Mouse (Mus musculus): ENCODE data around the gene Tnk1. TPM values are rescaled to one million over a fixed set of nuclear protein-coding genes. Genes with fewer than 3 reads are reported as not detected.
A peak's percentile ranks its signal among the peaks of the same experiment; 100 is the strongest.

Gene Tnk1
- polyA plus RNA-seq, 1 experiment from 2014 or later, result 7.6 TPM

DNA sequence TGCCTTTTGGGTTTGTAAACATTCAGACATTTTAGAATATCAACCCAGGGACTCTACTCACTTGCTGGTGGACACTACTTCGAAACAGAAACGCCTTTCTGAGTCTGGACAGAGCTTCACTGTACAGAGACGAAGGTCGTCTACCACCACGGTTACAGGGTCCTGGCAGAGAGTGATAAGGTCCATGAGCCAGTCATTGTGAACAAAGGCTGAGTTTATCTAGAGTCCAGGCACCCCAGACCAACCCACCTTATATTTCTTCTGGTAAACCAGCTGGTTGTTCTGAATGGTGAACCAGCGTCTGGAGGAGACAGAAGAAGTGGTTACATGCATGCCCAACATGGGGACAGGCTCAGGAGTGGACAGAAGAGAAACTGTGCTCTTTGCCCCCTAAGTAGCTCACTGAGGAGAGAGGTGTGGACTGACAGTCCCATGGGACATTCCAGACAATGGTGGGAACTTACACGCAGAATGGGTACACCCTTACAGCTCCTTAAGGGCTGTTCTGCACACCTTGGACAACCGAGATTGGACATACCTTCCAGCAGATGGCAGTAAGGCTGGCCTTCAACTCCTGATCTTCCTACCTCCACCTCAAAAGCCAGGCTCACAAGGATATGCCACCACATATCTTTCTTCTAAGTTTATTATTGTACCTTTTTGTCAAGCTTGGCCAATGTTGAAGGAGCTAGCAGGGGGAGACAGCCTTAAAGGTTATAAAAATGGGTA, 28.5 kb upstream of the Tnk1 start:
- WGBS, result 59% methylated on average over 8 of the region's 8 CpGs
- no peaks in the 10 kb centered on the region for H3K36me3 ChIP-seq (ENCODE audit: insufficient read depth, low read length)
- no peaks in the 10 kb centered on the region for H3K9me3 ChIP-seq (ENCODE audit: low read length)
- no peak overlapping the region for H3K4me3 ChIP-seq (ENCODE audit: low read depth, low read length)
- ATAC-seq (peak; percentile 70), DNase-seq (ENCODE audit: low spot score) (peak; percentile 71)
- no peak overlapping the region for H3K4me2 ChIP-seq (replicated peaks; ENCODE audit: low read depth, low read length)
- H3K4me1 ChIP-seq (ENCODE audit: insufficient read depth, low read depth, low read length), result peaks cover 14% of the 10 kb centered on the region; the same call in 1 of the 2 replicates
- no peaks in the 10 kb centered on the region for H3K27me3 ChIP-seq (replicated peaks; ENCODE audit: insufficient read depth, low read length)
- no peak for TF ChIP-seq EP300 (IDR thresholded peaks at IDR 0.05)
- peak; percentile 76 for TF ChIP-seq CTCF (IDR thresholded peaks at IDR 0.05)
- H3K9ac ChIP-seq (replicated peaks; ENCODE audit: low read depth), result no peak overlapping the region
- H3K27ac ChIP-seq (ENCODE audit: low read length), result peak overlapping the region; percentile 32; the same call in 1 of the 2 replicates

DNA sequence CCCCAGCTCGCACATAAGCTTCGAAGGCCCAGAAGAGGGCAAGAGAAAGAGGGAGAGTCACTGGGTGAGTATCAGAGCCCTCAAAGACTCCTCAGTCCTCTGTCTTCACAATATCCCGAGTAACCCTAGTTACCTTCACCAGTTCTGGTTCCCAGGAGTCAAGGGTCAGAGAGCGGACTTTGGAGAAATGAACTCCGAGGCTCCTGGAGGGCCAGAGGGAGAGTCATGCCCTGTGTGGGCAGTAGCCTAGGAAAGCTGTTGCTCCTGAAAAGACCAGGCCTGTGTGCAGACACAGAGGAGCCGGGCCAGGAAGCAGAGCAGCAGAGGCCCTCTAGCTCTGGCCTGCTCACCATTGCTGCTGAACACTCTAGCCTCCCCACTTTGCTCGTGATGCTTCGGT, 26.1 kb upstream of the Tnk1 start:
- Histone ChIP-seq H3K36me3 (ENCODE audit: insufficient read depth, low read length) (no peaks in the 10 kb centered on the region), H3K4me2 (replicated peaks; ENCODE audit: low read depth, low read length) (peak overlapping the region; percentile 17; the same call in 1 of the 2 replicates), H3K27me3 (replicated peaks; ENCODE audit: insufficient read depth, low read length) (no peaks in the 10 kb centered on the region), H3K27ac (ENCODE audit: low read length) (peak overlapping the region; percentile 62), H3K4me3 (ENCODE audit: low read depth, low read length) (no peak overlapping the region), H3K9ac (replicated peaks; ENCODE audit: low read depth) (0 out of 2 replicates have a peak overlapping the region, but pooled peaks have one; percentile 12), H3K9me3 (ENCODE audit: low read length) (no peaks in the 10 kb centered on the region), H3K4me1 (ENCODE audit: insufficient read depth, low read depth, low read length) (peaks cover 11% of the 10 kb centered on the region)
- WGBS, result 67% methylated on average over 8 of the region's 8 CpGs
- no peak for TF ChIP-seq EP300 (IDR thresholded peaks at IDR 0.05)
- TF ChIP-seq CTCF (IDR thresholded peaks at IDR 0.05), result no peak
- ATAC-seq (no peak), DNase-seq (ENCODE audit: low spot score) (no peak)

DNA sequence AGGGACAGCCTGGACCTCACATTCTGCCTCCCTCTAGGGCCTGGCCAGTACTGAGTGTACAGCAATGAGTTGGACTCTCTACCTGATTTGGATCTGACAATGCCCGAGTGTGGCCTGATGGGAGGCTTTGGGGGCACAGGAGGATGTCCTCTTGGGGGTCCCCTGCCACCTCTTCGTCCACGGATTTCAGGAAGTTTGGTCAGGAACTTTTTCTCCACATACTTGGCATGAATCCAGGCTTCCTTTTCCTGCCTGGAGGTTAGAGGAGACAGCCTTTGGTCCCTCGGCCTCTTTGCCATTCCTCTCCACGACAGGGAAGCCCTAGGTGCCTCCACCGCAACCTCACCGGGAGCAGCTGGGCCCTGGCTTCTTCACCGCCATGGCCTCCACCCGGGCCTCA, 25.7 kb upstream of the Tnk1 start:
- Histone ChIP-seq H3K4me1 (ENCODE audit: insufficient read depth, low read depth, low read length) (peaks cover 11% of the 10 kb centered on the region), H3K9ac (replicated peaks; ENCODE audit: low read depth) (0 out of 2 replicates have a peak overlapping the region, but pooled peaks have one; percentile 12), H3K27ac (ENCODE audit: low read length) (peak overlapping the region; percentile 62), H3K36me3 (ENCODE audit: insufficient read depth, low read length) (no peaks in the 10 kb centered on the region), H3K4me2 (replicated peaks; ENCODE audit: low read depth, low read length) (peak overlapping the region; percentile 17; the same call in 1 of the 2 replicates), H3K9me3 (ENCODE audit: low read length) (no peaks in the 10 kb centered on the region), H3K4me3 (ENCODE audit: low read depth, low read length) (no peak overlapping the region), H3K27me3 (replicated peaks; ENCODE audit: insufficient read depth, low read length) (no peaks in the 10 kb centered on the region)
- TF ChIP-seq CTCF (IDR thresholded peaks at IDR 0.05) (no peak), EP300 (IDR thresholded peaks at IDR 0.05) (no peak)
- no peak for DNase-seq (ENCODE audit: low spot score)
- no peak for ATAC-seq
- 44% methylated on average over 9 of the region's 9 CpGs for WGBS

DNA sequence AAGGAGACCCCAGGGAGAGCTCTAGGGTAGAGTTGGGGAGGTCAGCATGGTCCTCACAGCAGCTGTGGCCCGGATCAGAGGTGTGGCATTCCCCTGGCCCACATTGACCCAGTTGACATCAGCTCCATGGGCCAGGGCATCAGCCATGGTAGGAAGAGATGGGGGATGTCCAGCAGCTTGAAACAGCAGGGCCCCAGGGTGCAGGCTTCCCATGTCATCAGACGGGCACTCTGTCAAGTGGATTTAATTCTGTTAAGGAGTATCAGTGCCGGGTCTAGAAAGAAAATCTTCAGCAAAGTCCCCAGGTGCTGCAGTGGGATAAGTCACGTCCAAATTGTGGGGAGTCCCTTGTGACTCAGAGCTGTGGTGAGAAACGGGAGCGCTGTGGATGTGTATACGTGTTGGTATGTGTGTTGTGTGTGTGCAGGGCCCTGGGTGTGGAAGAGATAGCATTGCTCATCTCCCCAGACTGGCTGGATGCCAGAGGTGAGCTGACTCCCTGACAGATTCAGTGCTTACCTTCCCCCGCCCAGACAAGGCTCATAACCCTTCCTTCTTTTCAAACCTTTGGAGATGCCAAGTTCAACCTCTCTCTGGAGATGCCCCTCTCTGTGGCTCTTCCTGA, 25.1 kb upstream of the Tnk1 start:
- 0 out of 2 replicates have a peak overlapping the region, but pooled peaks have one; percentile 62 for H3K27ac ChIP-seq (ENCODE audit: low read length)
- no peaks in the 10 kb centered on the region for H3K36me3 ChIP-seq (ENCODE audit: insufficient read depth, low read length)
- no peaks in the 10 kb centered on the region for H3K27me3 ChIP-seq (replicated peaks; ENCODE audit: insufficient read depth, low read length)
- H3K4me1 ChIP-seq (ENCODE audit: insufficient read depth, low read depth, low read length), result peaks cover 11% of the 10 kb centered on the region
- no peak overlapping the region for H3K4me2 ChIP-seq (replicated peaks; ENCODE audit: low read depth, low read length)
- ATAC-seq (no peak), DNase-seq (ENCODE audit: low spot score) (no peak)
- no peak for TF ChIP-seq CTCF (IDR thresholded peaks at IDR 0.05)
- TF ChIP-seq EP300 (IDR thresholded peaks at IDR 0.05), result no peak
- no peaks in the 10 kb centered on the region for H3K9me3 ChIP-seq (ENCODE audit: low read length)
- no peak overlapping the region for H3K4me3 ChIP-seq (ENCODE audit: low read depth, low read length)
- no peak overlapping the region for H3K9ac ChIP-seq (replicated peaks; ENCODE audit: low read depth)
- WGBS, result 80% methylated on average over 8 of the region's 8 CpGs

DNA sequence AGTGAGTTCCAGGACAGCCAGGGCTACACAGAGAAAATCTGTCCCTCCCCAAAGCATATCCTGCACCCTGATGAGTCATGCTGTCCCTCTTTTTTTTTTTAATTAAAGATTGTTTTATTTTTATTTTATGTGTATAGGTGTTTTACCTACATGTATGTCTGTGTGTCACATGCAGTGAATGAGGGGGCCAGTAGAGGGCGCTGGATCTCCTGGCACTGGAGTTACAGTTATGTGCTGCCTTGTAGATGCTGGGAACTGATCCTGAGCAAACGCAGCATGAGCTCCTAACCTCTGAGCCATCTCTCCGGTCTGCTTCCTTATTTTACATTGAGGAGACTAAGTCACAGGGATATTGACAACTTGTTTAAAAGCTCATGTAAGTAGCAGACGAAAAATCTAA, 24.5 kb upstream of the Tnk1 start:
- Histone ChIP-seq H3K9ac (replicated peaks; ENCODE audit: low read depth) (no peak overlapping the region), H3K27me3 (replicated peaks; ENCODE audit: insufficient read depth, low read length) (no peaks in the 10 kb centered on the region), H3K4me3 (ENCODE audit: low read depth, low read length) (no peak overlapping the region), H3K36me3 (ENCODE audit: insufficient read depth, low read length) (no peaks in the 10 kb centered on the region), H3K4me1 (ENCODE audit: insufficient read depth, low read depth, low read length) (peaks cover 11% of the 10 kb centered on the region), H3K27ac (ENCODE audit: low read length) (no peak overlapping the region), H3K9me3 (ENCODE audit: low read length) (no peaks in the 10 kb centered on the region), H3K4me2 (replicated peaks; ENCODE audit: low read depth, low read length) (no peak overlapping the region)
- ATAC-seq, result no peak
- TF ChIP-seq CTCF (IDR thresholded peaks at IDR 0.05) (peak; percentile 60), EP300 (IDR thresholded peaks at IDR 0.05) (no peak)
- no peak for DNase-seq (ENCODE audit: low spot score)
- WGBS, result 58% methylated on average over 4 of the region's 4 CpGs

DNA sequence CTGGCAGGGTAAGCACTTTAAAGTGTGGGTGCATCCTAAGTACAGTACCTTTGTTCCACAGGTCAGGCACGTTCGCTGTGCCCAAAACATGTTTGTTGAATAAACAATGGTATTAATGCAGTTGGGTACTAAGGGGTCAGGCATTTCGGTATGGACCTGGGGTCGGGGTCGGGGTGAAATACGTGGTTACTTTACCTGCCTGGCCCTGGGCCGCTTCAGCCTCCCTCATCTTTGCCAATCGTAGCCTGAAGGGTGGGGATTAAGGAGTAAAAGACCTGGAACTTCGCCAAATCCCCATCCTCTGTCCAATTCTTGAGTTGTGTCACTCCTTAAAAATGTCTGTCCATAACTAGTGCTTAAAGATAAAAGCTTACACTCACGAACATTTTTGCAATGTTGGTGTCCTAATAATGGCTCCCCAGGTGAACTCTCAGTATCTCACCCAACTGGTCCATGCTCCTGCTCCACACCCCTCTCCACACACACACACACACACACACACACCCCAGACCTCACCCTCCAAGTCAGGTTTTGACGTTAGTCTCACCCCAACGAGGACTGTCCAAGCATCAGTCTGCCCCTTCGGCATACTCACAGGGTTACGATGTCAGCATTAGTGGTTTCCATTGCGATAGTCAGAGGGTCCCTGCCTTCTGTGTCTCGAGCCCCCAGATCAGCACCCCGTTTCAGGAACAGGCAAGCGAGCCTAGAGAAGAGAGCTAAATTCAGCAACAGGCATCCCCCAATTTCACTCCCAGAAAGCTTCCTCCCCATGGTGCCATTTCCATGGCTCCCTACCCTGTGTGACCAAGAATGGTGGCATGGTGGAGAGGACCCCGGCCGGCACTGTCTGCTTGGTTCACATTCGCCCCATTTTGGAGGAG, 23.5 kb upstream of the Tnk1 start:
- Histone ChIP-seq H3K9ac (replicated peaks; ENCODE audit: low read depth) (peak overlapping the region; percentile 51; the same call in 1 of the 2 replicates), H3K9me3 (ENCODE audit: low read length) (no peaks in the 10 kb centered on the region), H3K36me3 (ENCODE audit: insufficient read depth, low read length) (no peaks in the 10 kb centered on the region), H3K4me2 (replicated peaks; ENCODE audit: low read depth, low read length) (peak overlapping the region; percentile 75), H3K4me1 (ENCODE audit: insufficient read depth, low read depth, low read length) (peaks cover 11% of the 10 kb centered on the region), H3K27me3 (replicated peaks; ENCODE audit: insufficient read depth, low read length) (no peaks in the 10 kb centered on the region), H3K4me3 (ENCODE audit: low read depth, low read length) (peak overlapping the region; percentile 56), H3K27ac (ENCODE audit: low read length) (peak overlapping the region; percentile 94)
- DNase-seq (ENCODE audit: low spot score), result peak; percentile 23
- WGBS, result 52% methylated on average over 21 of the region's 21 CpGs
- no peak for ATAC-seq
- no peak for TF ChIP-seq CTCF (IDR thresholded peaks at IDR 0.05)

All from lung, postnatal 0 days (tissue).